Mouse (Mus musculus) MEL (cell line): ENCODE results near the gene Kcnj6.

Experiments used
- CTCF ChIP-seq, 3 experiments: IDR thresholded peaks in 2 of 3; conservative IDR thresholded peaks in 1 of 3; 2 replicates each; pipeline ENCODE4 v1.5.1; 2011 to 2012; ENCODE audit warnings: low read length in 3 of 3, low read depth in 2 of 3, mild to moderate bottlenecking in 2 of 3, improper control_type of control experiment in 1 of 3, inconsistent platforms in 1 of 3, mixed read lengths in 1 of 3, moderate library complexity in 1 of 3; ENCODE audit not compliant: control insufficient read depth in 1 of 3, insufficient read depth in 1 of 3, poor library complexity in 1 of 3, severe bottlenecking in 1 of 3
- E2F4 ChIP-seq: IDR thresholded peaks from 2 replicates; pipeline ENCODE4 v1.6.1; 2011; ENCODE audit warnings: low read depth, low read length, improper control_type of control experiment, borderline replicate concordance
- MAZ ChIP-seq: IDR thresholded peaks from 2 replicates; pipeline ENCODE4 v1.6.1; 2012; ENCODE audit warnings: low read depth, mild to moderate bottlenecking, inconsistent platforms, low read length, improper control_type of control experiment
- SIN3A ChIP-seq: IDR thresholded peaks from 2 replicates; pipeline ENCODE4 v1.6.1; 2012; ENCODE audit warnings: low read length, improper control_type of control experiment, inconsistent platforms
- SMC3 ChIP-seq: IDR thresholded peaks from 2 replicates; pipeline ENCODE4 v1.6.1; 2011; ENCODE audit warnings: low read depth, low read length, improper control_type of control experiment
- UBTF ChIP-seq: IDR thresholded peaks from 2 replicates; pipeline ENCODE4 v1.6.1; 2012; ENCODE audit warnings: low read depth, mild to moderate bottlenecking, inconsistent platforms, low read length, improper control_type of control experiment, moderate library complexity, borderline replicate concordance; ENCODE audit not compliant: insufficient read depth
- USF1 ChIP-seq: IDR thresholded peaks from 2 replicates; pipeline ENCODE4 v1.6.1; 2014; ENCODE audit warnings: low read depth, mild to moderate bottlenecking, inconsistent platforms, low read length, improper control_type of control experiment, moderate library complexity
- USF2 ChIP-seq, 2 experiments: IDR thresholded peaks; 2 replicates each; pipeline ENCODE4 v1.6.1; 2011 to 2012; ENCODE audit warnings: improper control_type of control experiment in 2 of 2, low read length in 2 of 2, borderline replicate concordance in 1 of 2, inconsistent platforms in 1 of 2, low read depth in 1 of 2, mild to moderate bottlenecking in 1 of 2; ENCODE audit not compliant: insufficient read depth in 1 of 2

- TF ChIP-seq USF1 (no peak), CTCF (IDR thresholded peaks at IDR 0.05 in 2 of 3, conservative IDR thresholded peaks at IDR 0.05 in 1 of 3; ENCODE audit: control insufficient read depth in 1 of 3, insufficient read depth in 1 of 3, low read depth in 2 of 3, low read length in 3 of 3, poor library complexity in 1 of 3, severe bottlenecking in 1 of 3) (no peak), UBTF (no peak), USF2 (IDR thresholded peaks at IDR 0.05; ENCODE audit: borderline replicate concordance in 1 of 2, insufficient read depth in 1 of 2, low read depth in 1 of 2, low read length in 2 of 2) (no peak), MAZ (no peak), SIN3A (no peak), E2F4 (no peak), SMC3 (no peak)
Measured at GRCm38 (mm10) chr16:94886398-94886797, 111.1 kb downstream of the Kcnj6 start.
